Mouse (Mus musculus) lung, embryonic 15.5 days (tissue): Measurements from ENCODE around the gene BC025920. TPM values are rescaled to one million over a fixed set of nuclear protein-coding genes. Genes with fewer than 3 reads are reported as not detected.

Source experiments
- ATAC-seq: fragments of 200-750 bp; cut with Nextera tagmentation; 2 replicates; pipeline ENCODE4 v1.8.0; 2017; ENCODE audit warnings: moderate number of reproducible peaks, borderline replicate concordance; ENCODE audit not compliant: low FRiP score, low TSS enrichment; ENCODE audit errors: extremely low read depth
- H3K27ac ChIP-seq: fragments of 300-500 bp; sonication (generic); 2 replicates; pipeline ENCODE4 v1.5.1; 2015; ENCODE audit warnings: moderate library complexity, mild to moderate bottlenecking, inconsistent platforms
- H3K27me3 ChIP-seq: fragments of 300-500 bp; sonication (generic); 2 replicates; pipeline ENCODE4 v1.6.1; 2015; ENCODE audit warnings: inconsistent platforms
- H3K36me3 ChIP-seq: fragments of 300-500 bp; sonication (generic); 2 replicates; pipeline ENCODE4 v1.6.1; 2015; ENCODE audit warnings: inconsistent platforms
- H3K4me1 ChIP-seq: fragments of 300-500 bp; sonication (generic); 2 replicates; pipeline ENCODE4 v1.6.1; 2015; ENCODE audit warnings: inconsistent platforms
- H3K4me2 ChIP-seq: fragments of 300-500 bp; sonication (generic); 2 replicates; pipeline ENCODE4 v1.6.1; 2015; ENCODE audit warnings: inconsistent platforms, mild to moderate bottlenecking, moderate library complexity
- H3K4me3 ChIP-seq: fragments of 300-500 bp; sonication (generic); 2 replicates; pipeline ENCODE4 v1.5.1; 2015; ENCODE audit warnings: mild to moderate bottlenecking, inconsistent platforms
- H3K9ac ChIP-seq: fragments of 300-500 bp; sonication (generic); 2 replicates; pipeline ENCODE4 v1.6.1; 2015; ENCODE audit warnings: inconsistent platforms
- H3K9me3 ChIP-seq: fragments of 300-500 bp; sonication (generic); 2 replicates; pipeline ENCODE4 v1.6.1; 2016; ENCODE audit warnings: inconsistent platforms
- WGBS: fragments of 180-500 bp; shearing (Covaris S2); methylation state at CpG from one replicate; pipeline ENCODE4 v1.1.7; 2015; 5-methylcytosine and 5-hydroxymethylcytosine counted together
- polyA plus RNA-seq: library from polyadenylated mRNA; unstranded; fragments of >200 nt; fragmentation: Nextera tagmentation; extraction: Ambion mirVana; gene quantifications from 2 replicates; pipeline ENCODE4 v1.2.1, GENCODE M21; 2015

BC025920 gene
- polyA plus RNA-seq, 1 experiment from 2014 or later, result 0.66 TPM

- no peak for ATAC-seq
- WGBS, result 48% methylated on average over 20 of the region's 20 CpGs
- H3K9ac ChIP-seq, result no peak overlapping the region
- H3K27ac ChIP-seq, result no peak overlapping the region
- peaks cover 34% of the 10 kb centered on the region for H3K36me3 ChIP-seq
- peaks cover 80% of the 10 kb centered on the region for H3K4me1 ChIP-seq
- H3K9me3 ChIP-seq, result no peaks in the 10 kb centered on the region
- no peak overlapping the region for H3K4me3 ChIP-seq
- H3K27me3 ChIP-seq, result no peaks in the 10 kb centered on the region
- H3K4me2 ChIP-seq, result no peak overlapping the region
Measured at GRCm38 (mm10) chr10:81565257-81566228, 40.5 kb upstream of the BC025920 start.

DNA sequence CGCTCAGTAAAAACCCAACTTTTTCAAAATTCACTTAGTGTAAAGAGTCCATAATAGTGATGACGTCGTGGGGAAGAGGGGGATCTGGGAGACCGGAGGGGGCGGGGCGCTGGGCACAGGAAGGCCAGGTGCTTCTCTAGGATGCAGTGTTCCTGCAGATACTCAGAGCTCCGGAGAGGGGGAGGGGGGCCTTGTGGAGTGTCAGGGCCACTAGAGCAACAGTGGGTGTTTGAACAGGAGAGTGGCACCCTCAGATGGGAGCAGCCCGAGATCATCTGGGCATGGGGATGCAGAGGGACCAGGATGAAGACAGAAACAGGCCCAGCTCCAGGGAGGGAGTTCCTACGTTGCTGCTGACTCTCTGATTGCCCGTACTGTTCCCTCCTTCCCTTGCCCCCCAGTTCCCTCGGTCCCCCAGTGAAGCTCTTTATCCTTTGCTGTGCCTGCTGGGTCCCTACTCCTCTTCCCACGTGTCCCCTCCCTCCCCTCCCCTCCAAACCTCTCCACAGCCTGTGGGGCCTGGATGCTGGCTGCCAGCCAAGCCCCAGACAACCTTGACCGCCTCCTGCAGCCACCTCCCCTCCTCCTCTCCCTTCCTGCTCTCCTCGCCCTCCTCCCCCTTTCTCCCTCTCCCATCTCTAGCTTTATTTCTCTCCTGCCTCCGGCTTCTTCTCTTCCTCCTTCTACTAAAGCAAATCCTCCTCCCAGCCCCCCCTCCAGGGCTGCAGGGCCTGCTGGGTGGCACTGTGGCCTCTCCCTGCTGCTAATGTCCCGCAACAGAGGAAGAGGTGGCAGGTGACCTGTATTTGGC is 37.5 kb upstream of the BC025920 start:
- Histone ChIP-seq H3K9me3 (no peaks in the 10 kb centered on the region), H3K4me2 (peak overlapping the region; percentile 38), H3K4me3 (no peak overlapping the region), H3K4me1 (peaks cover 73% of the 10 kb centered on the region), H3K27ac (peak overlapping the region; percentile 96), H3K9ac (no peak overlapping the region), H3K27me3 (no peaks in the 10 kb centered on the region), H3K36me3 (peaks cover 26% of the 10 kb centered on the region)
- 3% methylated on average over 16 of the region's 16 CpGs for WGBS
- ATAC-seq, result peak; percentile 4

GRCm38 (mm10) chr10:81569507-81570237 is 36.4 kb upstream of the BC025920 start:
- ATAC-seq, result no peak

GRCm38 (mm10) chr10:81570238-81570800 is 35.8 kb upstream of the BC025920 start:
- Histone ChIP-seq H3K4me2 (peak overlapping the region; percentile 92), H3K9me3 (no peaks in the 10 kb centered on the region), H3K36me3 (peaks cover 18% of the 10 kb centered on the region), H3K27me3 (no peaks in the 10 kb centered on the region), H3K4me3 (peak overlapping the region; percentile 50), H3K4me1 (peaks cover 72% of the 10 kb centered on the region), H3K9ac (peak overlapping the region; percentile 20; the same call in 1 of the 2 replicates), H3K27ac (peak overlapping the region; percentile 96)
- ATAC-seq, result no peak; the same call in 1 of the 2 replicates
- 2% methylated on average over 11 of the region's 11 CpGs for WGBS

More at GRCm38 (mm10) chr10:81569507-81570237, 36.4 kb upstream of the BC025920 start:
- WGBS, result 51% methylated on average over 9 of the region's 9 CpGs
- Histone ChIP-seq H3K9me3 (no peaks in the 10 kb centered on the region), H3K4me1 (peaks cover 73% of the 10 kb centered on the region), H3K36me3 (peaks cover 25% of the 10 kb centered on the region), H3K27me3 (no peaks in the 10 kb centered on the region), H3K4me3 (no peak overlapping the region), H3K4me2 (peak overlapping the region; percentile 92; the same call in 1 of the 2 replicates), H3K27ac (peak overlapping the region; percentile 96), H3K9ac (no peak overlapping the region)

DNA sequence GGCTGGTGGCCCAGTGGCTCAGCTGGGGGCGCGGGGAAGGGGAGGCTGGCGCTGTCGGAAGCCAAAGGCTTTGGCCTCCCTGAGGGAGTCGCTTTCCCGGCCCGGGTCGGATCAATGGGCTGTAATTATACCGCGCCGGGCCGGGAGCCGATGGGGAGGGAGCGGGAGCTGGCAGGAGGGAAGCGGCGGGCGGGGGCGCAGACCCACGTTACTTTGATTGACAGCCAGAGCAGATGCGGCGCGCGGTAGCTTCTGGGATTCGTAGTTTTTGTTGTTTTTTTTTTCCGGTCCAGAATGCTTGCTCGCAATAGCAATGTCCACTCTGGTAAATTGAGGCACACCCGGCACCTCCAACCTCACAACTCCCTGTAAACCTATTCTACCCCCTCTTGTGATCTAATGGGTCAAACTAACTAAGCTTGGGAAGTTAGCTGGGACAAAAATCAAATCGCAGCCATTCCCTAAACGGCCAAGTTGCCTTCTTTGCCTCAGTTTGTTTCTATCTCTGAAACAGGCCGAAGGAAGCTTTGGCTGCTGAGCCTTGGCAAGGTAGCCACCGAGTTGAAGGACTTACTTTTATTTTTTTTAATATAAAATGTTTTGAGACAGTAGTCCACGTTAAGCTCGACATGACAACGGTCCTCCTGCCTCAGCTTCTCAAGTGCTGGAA is 35.1 kb upstream of the BC025920 start:
- Histone ChIP-seq H3K4me3 (peak overlapping the region; percentile 50), H3K4me2 (peak overlapping the region; percentile 92), H3K4me1 (peaks cover 74% of the 10 kb centered on the region), H3K9ac (peak overlapping the region; percentile 33), H3K9me3 (no peaks in the 10 kb centered on the region), H3K36me3 (peaks cover 12% of the 10 kb centered on the region), H3K27me3 (no peaks in the 10 kb centered on the region), H3K27ac (peak overlapping the region; percentile 96)
- ATAC-seq, result peak; percentile 67
- WGBS, result under 1% methylated on average over 34 of the region's 34 CpGs

DNA sequence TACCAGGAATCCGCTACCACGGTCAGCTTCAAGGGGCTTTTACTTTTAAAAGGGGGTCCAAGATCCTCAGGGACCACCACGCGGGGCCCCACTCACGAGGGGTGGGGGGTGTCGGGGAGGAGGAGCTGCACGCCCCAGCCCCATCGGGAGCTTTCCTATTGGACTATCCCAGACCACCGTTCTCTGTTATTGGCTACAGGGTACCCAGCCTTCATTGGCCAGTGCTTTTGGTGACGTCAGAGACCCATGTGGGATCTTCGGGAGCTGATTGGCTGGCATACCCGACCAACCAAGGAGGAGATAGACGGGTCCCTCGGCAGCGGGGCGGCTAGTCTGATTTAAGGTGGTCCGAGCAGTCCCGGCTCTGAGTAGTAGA is 34.6 kb upstream of the BC025920 start:
- Histone ChIP-seq H3K4me1 (peaks cover 79% of the 10 kb centered on the region), H3K27me3 (no peaks in the 10 kb centered on the region), H3K4me2 (peak overlapping the region; percentile 92), H3K4me3 (peak overlapping the region; percentile 50), H3K36me3 (peaks cover 7% of the 10 kb centered on the region; the same call in 1 of the 2 replicates), H3K9me3 (no peaks in the 10 kb centered on the region), H3K9ac (peak overlapping the region; percentile 33), H3K27ac (peak overlapping the region; percentile 96)
- WGBS, result 2% methylated on average over 18 of the region's 18 CpGs
- ATAC-seq, result peak; percentile 90

DNA sequence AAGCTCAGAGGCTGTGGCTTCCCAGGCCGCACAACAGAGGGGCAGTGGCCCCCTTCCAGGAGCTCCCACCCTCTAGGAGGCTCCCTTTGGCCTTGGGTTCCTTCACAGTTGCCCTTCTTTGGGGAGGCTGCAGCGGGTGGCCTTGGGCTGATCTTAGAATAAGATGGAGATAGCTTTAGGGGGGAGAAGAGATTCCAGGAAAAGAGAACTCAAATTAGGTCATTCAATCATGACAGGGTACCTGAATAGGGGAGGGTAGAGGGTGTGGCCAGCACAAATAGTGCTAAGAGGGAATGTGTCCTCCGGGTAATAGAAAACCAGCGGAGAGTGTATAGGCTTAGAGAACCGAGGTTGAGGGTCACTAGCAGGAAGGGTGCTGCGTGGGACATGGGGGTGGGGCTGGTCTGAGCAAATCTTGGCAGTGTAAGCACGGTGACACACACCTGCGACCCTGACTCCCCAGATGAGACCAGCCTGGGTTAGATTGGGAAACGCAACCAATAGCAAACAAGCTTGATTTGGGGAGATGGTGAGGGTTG is 33.9 kb upstream of the BC025920 start:
- no peaks in the 10 kb centered on the region for H3K9me3 ChIP-seq
- H3K4me1 ChIP-seq, result peaks cover 84% of the 10 kb centered on the region
- peak overlapping the region; percentile 32; the same call in 1 of the 2 replicates for H3K9ac ChIP-seq
- H3K36me3 ChIP-seq, result no peaks in the 10 kb centered on the region
- peak overlapping the region; percentile 96 for H3K27ac ChIP-seq
- no peak for ATAC-seq
- peak overlapping the region; percentile 92 for H3K4me2 ChIP-seq
- H3K27me3 ChIP-seq, result no peaks in the 10 kb centered on the region
- H3K4me3 ChIP-seq, result peak overlapping the region; percentile 50
- WGBS, result 12% methylated on average over 9 of the region's 9 CpGs

- H3K4me1 ChIP-seq, result peaks cover 78% of the 10 kb centered on the region
- H3K4me2 ChIP-seq, result peak overlapping the region; percentile 92
- no peak for ATAC-seq
- H3K27ac ChIP-seq, result peak overlapping the region; percentile 96
- WGBS, result 17% methylated on average over 9 of the region's 9 CpGs
- H3K9me3 ChIP-seq, result no peaks in the 10 kb centered on the region
- H3K27me3 ChIP-seq, result no peaks in the 10 kb centered on the region
- H3K4me3 ChIP-seq, result no peak overlapping the region
- H3K36me3 ChIP-seq, result no peaks in the 10 kb centered on the region
- no peak overlapping the region for H3K9ac ChIP-seq
Measured at GRCm38 (mm10) chr10:81572975-81573374, 33.1 kb upstream of the BC025920 start.

DNA sequence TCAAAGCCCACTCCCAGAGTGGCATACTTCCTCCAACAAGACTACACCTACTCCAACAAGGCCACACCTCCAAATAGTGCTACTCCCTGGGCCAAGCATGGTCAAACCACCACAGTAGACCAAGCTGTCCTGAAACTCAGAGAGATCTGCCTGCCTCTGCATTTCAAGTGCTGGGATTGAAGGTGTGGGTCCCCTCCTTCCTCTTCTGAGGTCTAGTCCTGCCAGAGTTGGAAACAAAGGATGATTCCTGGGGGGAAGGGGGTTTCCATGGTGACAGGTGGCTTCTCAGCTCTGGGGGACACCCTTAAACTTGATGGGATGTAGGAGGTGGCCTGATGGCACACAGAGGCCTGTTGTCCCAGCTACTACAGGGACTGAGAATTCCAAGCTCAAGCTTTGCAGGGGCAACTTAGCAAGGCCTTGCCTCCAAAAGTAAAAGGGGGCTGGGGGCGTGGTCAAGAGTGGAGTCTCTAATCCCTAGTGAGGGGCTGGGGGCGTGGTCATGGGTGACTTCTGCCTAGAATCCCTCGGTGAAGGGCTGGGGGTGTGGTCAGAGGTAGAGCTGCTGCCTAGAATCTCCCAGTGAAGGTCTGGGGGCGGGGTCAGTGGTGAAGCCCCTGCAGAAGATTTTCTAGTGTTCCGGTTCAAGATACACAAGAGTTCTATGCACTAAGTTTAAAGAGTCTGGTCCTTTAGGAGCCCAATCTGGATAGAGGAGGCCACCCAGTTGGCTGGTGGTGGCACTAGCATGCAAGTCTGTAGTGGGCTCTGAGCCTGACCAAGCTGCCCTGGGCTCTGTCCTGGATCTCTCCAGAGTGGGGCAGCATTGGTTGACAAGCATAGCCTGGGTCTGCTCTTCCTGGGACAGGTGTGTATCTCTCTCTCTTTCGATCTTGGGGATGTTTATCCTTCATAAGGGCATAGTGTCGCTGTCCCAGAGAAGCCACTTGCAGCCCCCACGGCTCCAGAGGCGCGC is 31.7 kb upstream of the BC025920 start, which contains the start of gene Tle2:
Gene Tle2, plus strand, starts transcription at position 481 of the 976 bp plus-strand sequence.
- 18% methylated on average over 10 of the region's 10 CpGs for WGBS

More for the DNA sequence above, 31.7 kb upstream of the BC025920 start, which contains the start of gene Tle2:
- Histone ChIP-seq H3K9me3 (no peaks in the 10 kb centered on the region), H3K9ac (peak within 1 kb of the TSS; percentile 69), H3K4me1 (peaks cover 65% of the 10 kb centered on the region), H3K27me3 (no peaks in the 10 kb centered on the region), H3K27ac (peak within 1 kb of the TSS; percentile 96), H3K4me3 (peak within 1 kb of the TSS; percentile 60), H3K4me2 (peak within 1 kb of the TSS; percentile 75), H3K36me3 (no peaks in the 10 kb centered on the region)
- ATAC-seq, result no peak
